Mouse (Mus musculus) liver, adult 2 months (tissue): ENCODE measurements around the gene AI837181.
"Not testable (repeated sequence)": the region's sequence is repeated elsewhere in the genome, so short reads cannot be mapped to it uniquely, and the experiment has no call there.

Experiments
- CTCF ChIP-seq: fragments of 200-500 bp; IDR thresholded peaks from 2 replicates; pipeline ENCODE4 v1.5.1; 2011; ENCODE audit warnings: low read depth, low read length, control low read depth
- POLR2A ChIP-seq: fragments of 200-500 bp; IDR thresholded peaks from 2 replicates; pipeline ENCODE4 v1.6.1; 2011; ENCODE audit warnings: low read length, control low read depth; ENCODE audit not compliant: insufficient read depth; ENCODE audit errors: extremely low read depth

DNA sequence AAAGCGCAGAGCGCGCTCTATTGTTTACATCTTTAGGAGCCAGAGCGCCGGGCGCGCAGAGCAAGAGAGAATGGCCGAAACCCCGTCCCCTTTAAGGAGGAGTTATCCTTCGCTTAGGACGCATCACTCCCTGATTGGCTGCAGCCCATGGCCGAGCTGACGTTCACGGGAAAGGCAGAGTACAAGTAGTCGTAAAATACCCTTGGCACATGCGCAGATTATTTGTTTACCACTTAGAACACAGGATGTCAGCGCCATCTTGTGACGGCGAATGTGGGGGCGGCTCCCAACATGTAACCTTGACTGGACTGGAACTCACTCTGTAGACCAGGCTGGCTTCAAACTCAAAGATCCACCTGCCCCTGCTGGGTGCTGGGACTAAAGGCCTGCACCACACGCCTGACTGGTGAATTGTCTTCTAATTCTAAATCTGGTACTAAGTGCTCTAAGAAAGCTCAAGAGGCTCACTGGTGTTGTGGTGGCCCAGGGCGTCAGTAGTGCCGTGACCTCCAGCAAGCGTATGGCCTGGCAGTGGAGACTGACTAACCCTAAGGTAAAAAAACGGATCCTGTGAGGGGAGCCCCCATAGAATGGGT lies 18.3 kb upstream of the AI837181 start:
- TF ChIP-seq CTCF: not testable (repeated sequence)
- TF ChIP-seq POLR2A: peak; percentile 22; the same call in 1 of the 2 replicates
